Mouse (Mus musculus): ENCODE results near the gene Arhgap23.

Gene Arhgap23

DNA sequence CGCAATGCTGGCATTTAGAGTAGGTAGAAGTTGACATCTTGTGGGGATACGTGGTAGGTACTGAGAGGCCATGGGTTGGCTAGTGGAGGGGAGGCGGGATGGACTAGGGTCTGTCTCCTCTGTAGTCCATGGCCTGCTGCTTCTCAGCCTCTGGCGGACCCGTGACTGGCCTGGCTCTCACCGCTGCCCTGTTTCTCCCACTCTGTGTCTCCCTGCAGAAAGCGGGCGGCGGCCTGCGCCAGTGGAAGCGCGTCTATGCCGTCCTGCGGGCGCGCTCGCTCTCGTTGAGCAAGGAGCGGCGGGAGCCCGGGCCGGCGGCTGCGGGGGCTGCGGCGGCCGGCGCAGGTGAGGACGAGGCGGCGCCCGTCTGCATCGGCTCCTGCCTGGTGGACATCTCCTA lies 47.8 kb downstream of the Arhgap23 start:
- DNase-seq (ENCODE audit: low spot score in 2 of 2): no peak

DNA sequence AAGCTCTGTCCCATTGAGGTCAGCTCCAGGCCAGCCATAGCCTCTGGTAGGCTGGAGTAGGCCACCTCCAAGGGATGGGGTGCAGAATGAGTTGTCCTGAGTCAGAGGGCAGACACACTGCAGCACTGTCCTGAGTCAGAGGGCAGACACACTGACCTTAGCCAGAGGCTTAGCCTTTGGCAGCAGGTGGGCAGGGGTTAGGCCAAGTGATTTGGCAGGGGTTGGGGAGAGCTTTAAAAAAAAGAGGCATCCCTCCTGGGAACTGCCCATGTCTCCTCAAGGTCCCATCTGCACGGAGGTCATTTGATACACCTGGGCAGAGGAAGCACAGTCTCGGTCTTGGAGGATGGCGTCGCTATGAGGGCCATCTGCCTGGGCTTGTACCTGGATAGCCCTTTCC lies 48.7 kb downstream of the Arhgap23 start:
- no peak for DNase-seq (ENCODE audit: low spot score in 2 of 2)

DNA sequence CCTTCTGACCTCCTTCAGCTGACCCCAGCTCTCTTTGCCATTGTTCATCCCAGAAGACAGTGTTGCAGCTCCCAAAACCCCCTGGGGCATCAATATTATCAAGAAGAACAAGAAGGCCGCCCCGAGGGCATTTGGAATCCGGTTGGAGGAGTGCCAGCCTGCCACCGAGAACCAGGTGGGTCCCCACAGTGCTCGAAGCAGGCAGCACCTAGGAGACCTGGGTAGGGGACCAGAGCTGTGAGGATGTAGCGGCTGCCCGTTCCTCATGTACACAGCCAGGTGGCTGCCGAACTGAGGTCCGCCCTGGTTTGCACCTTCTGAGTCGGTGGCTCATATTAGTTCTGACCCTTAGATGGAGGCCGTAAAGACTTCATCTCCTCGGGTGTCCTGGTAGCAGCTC lies 50.6 kb downstream of the Arhgap23 start:
- no peak for DNase-seq (ENCODE audit: low spot score in 2 of 2)

DNA sequence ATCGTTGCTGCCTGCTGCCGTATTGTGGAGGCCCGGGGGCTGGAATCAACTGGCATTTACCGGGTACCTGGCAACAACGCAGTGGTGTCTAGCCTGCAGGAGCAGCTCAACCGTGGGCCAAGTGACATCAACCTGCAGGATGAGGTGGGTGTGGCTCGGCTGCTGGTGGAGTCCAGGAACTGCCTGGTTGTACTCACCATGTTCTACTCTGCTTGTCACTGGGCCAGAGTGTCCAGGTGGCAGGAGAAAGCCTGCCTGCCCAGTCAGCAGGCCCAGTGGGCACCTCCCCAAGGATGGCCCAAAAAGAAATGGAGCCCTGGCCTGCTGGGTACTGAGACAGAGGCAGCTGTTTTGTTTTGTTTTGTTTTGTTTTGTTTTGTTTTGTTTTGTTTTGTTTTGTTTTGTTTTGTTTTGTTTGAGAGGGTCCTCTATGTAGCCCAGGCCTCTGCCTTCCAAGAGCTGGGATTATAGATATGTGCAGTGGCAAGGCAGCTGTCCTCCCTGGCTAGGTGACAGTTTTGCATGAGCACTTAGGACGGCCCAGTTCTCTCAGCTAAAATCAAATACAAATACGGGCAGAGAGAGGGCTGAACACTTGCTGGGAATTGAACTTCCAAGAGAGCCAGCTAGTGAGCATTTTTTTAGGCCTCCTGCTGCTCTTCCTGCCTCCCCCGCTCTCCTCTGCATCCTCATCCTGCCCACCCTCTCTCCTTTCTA lies 51.3 kb downstream of the Arhgap23 start:
- no peak for DNase-seq (ENCODE audit: low spot score in 2 of 2)

DNA sequence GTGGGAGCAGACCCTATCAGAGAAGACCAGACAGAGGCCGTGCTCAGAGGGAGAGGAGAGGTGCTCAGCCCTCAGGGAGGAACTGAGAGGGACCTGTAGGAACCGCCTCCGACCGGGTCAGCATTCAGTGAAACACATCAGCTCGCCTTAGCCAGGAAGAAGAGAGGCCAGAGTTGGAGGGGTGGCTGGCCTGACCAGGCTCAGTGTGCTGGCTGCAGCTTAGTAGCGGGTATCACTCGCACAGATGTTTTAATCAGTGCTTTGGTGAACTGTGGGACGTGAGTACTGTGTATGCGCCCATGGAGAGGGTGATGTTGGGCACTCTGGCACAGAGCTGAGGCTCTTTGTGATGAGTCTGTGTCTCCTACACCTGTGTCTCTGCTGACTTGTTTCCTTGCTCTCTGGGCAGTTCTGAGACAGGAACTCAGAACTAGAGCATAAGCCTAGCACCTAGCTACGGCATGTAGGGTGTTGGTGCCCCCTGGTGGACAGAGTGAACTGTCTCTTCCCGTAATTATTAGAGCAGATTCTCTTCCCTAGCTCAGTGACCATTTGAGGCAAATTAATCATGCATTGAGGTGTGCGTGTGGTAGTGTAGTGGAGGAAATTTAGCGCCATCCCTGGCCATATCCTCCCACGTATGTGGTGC lies 53.4 kb downstream of the Arhgap23 start:
- peak; percentile 59 to 78 for DNase-seq (ENCODE audit: low spot score in 2 of 2)

DNA sequence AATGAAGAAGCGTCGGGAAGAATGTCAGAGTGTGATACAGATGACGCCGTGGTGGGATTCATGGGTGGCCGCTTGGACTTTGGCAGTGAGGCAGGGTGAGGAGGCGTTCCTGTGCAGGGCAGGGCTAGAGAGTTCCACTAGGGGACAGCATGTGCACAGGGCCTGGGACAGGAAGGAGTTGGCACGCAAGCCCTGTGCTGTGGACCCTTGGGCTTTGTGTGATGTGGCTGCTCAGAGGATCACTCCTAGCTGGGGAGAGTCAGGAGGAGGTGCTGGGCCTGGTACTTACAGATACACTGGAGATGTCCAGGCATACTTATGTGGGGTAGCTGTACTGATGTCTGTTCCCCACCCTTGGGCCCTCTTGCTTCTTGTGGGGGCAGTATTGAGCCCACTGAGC lies 54.5 kb downstream of the Arhgap23 start:
- no peak for DNase-seq (ENCODE audit: low spot score in 2 of 2)

DNA sequence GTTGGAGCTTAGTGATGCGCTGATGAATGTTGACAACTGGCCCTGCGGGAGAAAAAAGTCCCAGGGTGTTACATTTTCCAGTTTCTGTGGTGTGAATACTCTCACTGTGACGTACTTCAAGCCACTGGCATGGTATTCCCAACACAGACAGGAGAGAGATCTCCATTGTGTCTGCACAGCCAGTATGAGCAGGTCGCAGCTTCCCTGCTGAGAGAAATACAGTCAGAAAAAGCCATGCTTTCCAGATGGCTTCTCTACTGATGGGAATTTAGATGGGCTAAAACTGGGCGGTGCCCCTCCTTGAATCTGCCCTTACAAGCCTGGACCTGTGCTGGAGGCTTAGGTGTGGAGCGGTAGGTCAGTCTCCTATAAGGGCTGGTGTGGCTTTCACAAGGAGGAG lies 55.9 kb downstream of the Arhgap23 start:
- DNase-seq (ENCODE audit: low spot score in 2 of 2): no peak

DNA sequence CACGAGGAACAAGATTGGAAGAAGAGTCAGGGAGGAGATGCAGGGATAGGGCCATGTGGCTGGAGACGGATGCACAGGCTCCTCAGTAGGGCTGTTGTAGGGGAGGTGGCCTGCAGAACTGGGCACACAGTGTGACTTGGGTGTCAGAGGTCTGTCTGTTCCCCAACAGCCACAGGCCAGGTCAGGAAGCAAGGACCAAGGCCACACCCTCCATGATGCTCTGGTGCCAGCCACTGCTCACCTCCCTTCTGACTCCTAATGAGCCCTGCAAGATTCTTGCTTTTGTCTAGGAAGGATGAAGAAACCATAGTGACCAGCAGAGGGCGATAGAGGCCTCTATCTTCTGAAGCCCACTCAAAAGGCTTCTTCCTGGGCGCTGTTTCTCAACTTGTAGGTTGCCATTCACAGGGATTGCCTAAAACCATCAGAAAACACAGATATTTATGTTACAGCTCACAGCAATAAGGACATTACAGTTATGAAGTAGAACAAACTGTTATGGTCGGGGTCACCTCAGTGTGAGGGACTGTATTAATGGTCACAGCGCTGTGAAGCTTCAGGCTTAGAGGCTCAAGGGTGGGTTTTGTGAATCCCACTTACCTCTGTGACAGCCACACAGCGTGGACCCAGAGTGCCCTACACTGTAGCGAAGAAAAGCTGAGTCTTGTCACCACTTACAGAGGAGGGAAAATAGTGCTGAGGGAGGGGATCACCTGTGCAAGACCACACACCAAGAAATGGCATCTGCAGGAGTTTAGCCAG lies 61.2 kb downstream of the Arhgap23 start:
- DNase-seq (ENCODE audit: low spot score in 2 of 2): peak in 1 of 2 experiments; percentile 51

DNA sequence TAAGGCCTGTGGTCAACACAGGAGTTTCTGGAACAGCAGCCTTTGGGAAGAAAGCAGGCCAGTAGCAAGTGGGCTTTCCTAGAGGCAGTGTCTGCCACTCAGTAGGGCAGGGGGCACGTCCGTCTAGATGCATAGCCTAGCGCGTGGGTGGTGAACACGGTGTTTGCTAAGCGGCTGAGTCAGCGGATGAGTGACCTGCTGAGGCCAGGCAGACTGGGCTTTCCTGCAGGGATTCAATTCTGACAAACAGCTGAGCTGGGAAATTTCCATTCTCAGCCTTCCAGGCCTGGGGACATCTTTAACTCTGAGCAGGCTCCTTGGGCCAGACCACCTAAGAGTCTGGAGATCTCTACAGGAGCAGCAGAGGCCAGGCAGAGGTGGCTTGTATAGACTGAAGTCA lies 62.1 kb downstream of the Arhgap23 start:
- no peak for DNase-seq (ENCODE audit: low spot score in 2 of 2)

DNA sequence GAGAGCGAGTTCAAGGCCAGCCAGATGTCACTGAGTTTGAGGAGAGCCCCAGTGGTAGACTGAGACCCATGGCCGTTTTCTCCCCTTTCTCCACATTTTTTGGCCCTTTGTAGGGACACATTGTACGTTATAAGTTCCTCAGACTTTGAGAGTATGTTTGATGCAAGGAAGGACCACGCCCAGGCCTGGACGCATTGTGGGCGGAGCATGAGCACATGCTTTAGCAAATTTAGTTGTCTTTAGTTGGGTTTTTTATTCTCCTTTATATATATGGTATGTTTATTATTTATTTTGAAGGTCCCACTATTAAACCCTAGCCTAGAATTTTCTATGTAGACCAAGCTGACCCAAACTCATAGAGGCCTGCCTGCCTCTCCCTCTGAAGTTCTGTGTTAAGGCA lies 63.0 kb downstream of the Arhgap23 start:
- DNase-seq (ENCODE audit: low spot score in 2 of 2): no peak

DNA sequence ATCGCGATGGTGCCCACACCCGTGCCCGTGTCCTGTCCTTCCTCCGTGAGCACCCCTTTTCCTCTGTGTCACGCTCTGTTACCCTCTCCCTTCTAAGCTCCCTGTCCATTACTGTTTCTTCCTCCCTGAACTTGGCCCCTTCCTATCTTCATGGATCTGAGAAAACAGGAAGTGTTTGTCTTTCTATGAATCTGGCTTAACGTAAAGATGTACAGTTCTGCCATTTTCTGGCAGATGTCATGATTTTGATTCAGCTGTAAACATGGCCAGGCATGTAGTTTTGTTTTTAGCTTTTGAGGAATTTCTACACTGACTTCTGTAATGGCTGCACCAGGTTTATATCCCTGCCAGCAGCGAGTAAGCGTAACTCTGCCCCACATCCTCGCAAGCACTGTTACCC lies 63.8 kb downstream of the Arhgap23 start:
- DNase-seq (ENCODE audit: low spot score in 2 of 2): no peak

DNA sequence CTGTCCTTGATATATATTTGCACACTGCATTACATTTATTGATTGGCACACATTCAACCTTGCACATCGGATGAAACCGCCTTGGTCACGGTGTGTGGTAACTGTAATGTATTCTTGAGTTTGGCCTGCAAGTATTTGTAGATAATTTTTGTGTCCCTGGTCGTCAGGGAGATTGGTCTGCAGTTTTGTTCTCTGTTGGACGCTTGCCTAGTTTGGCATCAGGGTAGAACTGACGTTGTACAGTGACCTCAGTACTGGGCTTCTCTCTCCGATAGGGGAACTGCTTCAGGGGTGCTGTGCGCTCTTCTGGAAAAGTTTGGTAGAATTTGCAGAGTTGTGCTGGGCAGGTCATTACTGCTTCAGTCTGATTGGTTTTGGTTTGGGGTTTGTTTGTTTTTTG lies 64.5 kb downstream of the Arhgap23 start:
- no peak for DNase-seq (ENCODE audit: low spot score in 2 of 2)

DNA sequence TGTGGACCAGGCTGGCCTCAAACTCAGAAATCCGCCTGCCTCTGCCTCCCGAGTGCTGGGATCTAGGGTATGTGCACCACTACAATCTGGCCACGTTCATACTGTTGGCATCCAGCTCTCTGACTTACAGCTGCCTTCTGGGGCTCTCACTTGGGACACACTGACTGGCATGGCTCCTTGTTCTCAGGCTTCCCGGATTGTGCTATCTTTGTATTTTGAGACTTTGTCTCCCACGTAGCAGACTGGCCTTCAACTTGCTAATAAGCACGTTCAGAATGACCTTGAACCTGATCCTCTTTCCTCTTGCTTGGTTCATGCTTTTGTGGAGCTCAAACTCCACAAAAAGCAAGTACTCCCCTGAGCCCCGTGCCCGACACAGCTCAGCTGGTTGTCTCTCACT lies 70.3 kb downstream of the Arhgap23 start:
- DNase-seq (ENCODE audit: low spot score in 2 of 2): no peak

DNA sequence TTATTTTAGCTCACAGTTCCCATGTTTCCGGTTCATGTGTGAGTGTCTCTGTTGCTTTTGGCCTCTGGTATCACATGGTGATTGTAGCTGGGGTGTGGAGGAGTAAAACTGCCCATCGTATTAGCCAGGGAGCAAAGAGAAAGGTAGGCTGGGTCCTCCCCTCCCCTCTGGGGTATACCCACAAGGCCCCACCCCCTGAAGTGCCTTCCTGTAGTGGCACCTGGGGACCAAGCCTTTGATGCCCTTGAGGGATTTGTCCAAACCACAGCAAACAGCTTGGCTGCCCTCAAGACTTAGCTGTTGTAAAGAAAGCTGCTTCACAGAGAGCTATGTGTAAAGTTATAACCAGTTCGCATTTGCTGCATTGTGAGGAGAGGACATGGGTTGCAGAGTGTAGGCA lies 72.3 kb downstream of the Arhgap23 start:
- DNase-seq (ENCODE audit: low spot score in 2 of 2): no peak

DNA sequence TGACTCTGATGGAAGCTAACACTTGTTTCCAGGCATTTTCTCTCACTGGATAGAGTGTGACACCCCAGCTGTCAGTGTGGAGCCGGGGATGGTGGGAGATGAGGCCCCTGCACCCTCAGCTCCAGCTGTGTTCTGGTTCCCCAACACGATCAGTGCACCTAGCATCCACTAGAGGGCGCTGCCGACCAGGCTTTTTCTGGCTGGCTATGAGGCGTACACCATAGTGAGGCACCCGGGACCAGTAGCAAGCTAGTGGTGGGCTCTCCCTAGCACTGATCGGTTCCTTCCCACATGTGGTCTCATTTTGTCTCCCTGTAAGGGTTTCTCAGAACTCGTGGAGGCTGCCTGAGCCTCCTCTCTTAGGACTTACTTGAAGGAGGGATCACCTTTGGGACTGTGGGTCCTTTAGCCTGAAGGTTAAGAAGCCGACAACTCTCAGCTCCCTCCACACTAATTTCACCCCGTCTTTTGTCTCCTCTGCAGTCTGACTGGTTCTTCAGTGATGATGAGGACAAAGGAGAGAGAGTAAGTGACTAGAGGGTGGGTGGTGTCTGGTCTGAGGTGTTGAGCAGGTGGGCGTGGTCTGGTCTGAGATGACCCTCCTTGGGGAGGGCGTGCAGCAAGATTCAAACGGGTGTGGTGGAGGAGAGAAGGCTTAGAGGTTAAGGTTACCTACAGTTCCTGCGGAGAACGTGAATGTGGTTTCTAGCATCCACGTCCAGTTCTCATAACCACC lies 74.4 kb downstream of the Arhgap23 start:
- peak; percentile 65 to 72 for DNase-seq (ENCODE audit: low spot score in 2 of 2)

DNA sequence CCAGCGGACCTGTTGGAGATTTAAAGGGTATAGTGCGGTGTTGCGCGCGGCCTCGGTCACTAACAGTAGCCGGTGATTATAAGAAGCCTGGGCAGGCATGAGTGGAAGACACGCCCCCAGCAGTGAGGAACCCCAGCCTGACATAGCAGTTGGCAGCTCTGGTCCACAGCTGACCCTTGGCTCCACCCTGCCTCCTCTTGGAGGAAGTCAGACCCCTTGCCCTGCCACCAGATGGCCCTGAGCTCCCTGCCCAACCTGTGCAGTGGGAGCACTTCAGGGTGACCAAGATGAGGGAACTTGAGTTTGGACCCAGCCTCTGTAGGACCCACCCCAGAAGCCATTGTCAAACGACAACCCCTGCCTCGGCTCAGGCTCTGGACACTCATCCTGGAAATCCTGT lies 76.3 kb downstream of the Arhgap23 start:
- DNase-seq (ENCODE audit: low spot score in 2 of 2): no peak

DNA sequence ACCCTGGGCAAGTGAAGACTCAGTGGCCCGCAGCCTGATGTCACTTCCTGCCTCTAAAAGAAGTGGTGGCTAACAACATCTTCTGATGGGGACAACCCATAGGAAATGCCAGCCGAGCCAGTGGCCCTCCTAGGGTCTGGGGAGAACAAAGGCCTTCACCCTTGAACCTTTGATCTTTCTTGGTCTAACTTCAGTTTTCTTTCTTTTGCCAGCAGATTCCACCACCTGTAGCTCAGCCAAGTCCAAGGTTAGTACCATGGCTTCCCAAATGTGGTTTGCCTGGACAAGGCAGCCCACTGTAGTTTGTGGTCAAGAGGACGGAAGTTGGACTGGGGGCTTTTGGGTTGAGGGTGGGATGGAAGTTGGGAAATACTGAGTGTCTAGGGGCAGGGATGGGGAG lies 77.5 kb downstream of the Arhgap23 start:
- DNase-seq (ENCODE audit: low spot score in 2 of 2): no peak

DNA sequence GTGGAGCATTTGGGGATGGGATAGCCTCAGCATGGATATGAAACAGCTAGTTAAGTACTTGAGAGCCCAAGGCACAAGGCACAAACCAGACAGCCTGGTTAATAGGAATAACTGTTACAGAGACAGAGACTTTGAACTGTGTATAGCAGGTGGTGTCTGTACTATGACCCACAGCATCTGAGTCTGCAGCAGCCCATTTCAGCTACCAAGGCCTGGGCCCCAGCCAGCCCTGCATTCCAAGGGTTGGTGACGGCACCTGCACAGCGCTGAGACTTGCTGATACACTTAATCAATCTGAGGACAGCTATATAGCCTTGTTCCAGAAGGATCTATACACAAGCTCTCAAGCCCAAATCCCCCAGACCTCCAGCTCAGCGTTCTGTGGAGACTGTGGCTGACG lies 82.2 kb downstream of the Arhgap23 start:
- no peak for DNase-seq (ENCODE audit: low spot score in 2 of 2)

DNA sequence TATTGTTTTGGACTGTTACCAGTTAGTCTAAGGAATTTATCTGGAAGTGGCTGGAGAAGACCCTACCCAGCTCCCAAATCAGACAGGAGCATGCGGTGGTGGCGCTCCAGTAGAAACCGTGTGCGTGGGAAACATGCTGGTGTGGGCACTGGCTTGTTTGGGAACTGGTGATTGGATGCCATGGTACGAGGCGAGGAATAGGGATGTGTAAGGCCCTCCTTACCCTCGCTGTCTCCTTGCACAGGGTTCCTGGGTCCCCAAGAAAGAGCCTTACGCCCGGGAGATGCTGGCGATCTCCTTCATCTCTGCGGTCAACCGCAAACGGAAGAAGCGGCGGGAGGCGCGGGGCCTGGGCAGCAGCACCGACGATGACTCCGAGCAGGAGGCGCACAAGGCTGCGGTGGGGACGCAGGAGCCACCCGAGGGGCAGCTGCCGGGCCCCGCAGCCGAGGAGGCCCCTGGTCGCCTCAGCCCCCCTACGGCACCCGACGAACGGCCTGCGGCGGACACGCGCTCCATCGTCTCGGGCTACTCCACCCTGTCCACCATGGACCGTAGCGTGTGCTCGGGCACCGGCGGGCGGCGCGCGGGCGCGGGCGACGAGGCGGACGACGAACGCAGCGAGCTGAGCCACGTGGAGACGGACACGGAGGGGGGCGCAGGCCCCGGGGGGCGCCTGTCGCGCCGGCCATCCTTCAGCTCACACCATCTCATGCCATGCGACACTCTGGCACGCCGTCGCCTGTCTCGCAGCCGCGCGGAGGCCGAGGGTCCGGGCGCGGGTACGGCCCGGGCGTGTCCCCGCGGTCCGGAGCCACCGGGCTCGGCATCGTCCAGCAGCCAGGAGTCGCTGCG lies 84.8 kb downstream of the Arhgap23 start, which contains the start of gene 4933428G20Rik:
Gene 4933428G20Rik, minus strand, starts transcription at position 476 of the 855 bp plus-strand sequence.
- no peak for DNase-seq (ENCODE audit: low spot score in 2 of 2)

DNA sequence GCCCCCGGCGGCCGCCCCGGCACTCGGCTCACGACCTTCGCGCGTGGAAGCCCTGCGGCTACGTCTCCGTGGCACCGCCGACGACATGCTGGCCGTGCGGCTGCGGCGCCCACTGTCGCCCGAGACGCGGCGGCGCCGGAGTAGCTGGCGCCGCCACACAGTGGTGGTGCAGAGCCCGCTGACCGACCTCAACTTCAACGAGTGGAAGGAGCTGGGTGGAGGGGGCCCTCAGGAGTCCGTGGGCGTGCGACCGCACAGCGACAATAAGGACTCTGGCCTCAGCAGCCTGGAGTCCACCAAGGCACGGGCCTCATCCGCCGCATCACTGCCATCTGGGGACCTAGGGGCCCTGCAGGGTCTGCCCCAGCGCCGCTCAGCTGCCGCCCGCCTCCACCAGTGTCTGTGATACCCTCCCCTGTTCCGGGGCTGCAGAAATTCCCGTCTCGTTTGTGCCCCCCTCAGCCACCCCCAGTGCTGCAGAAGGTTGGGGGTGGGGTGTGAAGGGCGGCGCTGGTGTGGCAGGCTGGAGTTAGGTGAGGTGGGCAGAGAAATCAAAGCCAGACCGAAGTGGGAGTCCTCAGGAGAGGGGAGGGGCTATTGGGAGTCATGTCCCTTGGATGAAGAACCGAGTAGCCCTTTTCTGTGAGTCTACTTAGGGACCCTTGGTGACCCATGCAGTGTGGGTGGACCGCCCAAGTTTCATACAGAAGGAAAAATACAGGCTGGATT lies 85.6 kb downstream of the Arhgap23 start:
- no peak for DNase-seq (ENCODE audit: low spot score in 2 of 2)

DNA sequence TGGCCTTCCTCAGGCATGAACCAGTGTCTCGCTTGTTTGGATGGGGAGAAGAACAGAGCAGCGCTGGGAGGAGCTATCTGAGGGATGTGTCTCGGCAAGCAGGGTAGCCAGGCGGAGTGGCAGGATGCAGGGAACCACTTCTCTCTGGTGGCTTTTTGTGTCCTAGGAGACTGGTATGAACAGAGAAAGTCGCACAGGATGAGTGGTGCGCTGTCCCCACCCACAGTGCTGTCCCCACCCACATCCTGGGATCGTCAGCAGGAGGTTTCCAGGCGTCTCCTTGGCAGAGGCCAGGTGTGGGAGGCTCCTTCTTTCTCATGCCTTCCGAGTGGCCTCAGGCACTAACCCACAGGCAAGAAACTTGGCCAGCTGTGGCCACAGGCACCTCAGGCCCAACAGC lies 87.0 kb downstream of the Arhgap23 start:
- DNase-seq (ENCODE audit: low spot score in 2 of 2): no peak
